Mouse (Mus musculus) MEL (cell line): ENCODE measurements around the gene Itk. TPM values are rescaled to one million over a fixed set of nuclear protein-coding genes. Genes with fewer than 3 reads are reported as not detected.

Experiments used
- DNase-seq: peaks from one replicate; pipeline ENCODE4 v3.0.0; 2011; ENCODE audit warnings: low read depth, low spot score
- H3K27ac ChIP-seq: 2 replicates; pipeline ENCODE4 v1.5.1; 2012; ENCODE audit warnings: low read depth, mild to moderate bottlenecking, control low read depth, low read length, moderate library complexity; ENCODE audit not compliant: control insufficient read depth
- H3K27me3 ChIP-seq, 2 experiments: fragments of 150-350 bp in 1 of 2; sonication (generic) in 1 of 2; 2 replicates each; pipeline ENCODE4 v1.6.1; 2012; ENCODE audit warnings: low read length in 2 of 2, mild to moderate bottlenecking in 2 of 2, improper control_type of control experiment in 1 of 2, moderate library complexity in 1 of 2; ENCODE audit not compliant: insufficient read depth in 2 of 2, control insufficient read depth in 1 of 2
- H3K36me3 ChIP-seq, 2 experiments: 2 replicates each; pipeline ENCODE4 v1.6.1; 2012 to 2014; ENCODE audit warnings: low read length in 2 of 2, improper control_type of control experiment in 1 of 2, inconsistent platforms in 1 of 2, mild to moderate bottlenecking in 1 of 2; ENCODE audit not compliant: insufficient read depth in 2 of 2, control insufficient read depth in 1 of 2
- H3K4me1 ChIP-seq, 2 experiments: fragments of 150-350 bp in 1 of 2; sonication (generic) in 1 of 2; 2 replicates each; pipeline ENCODE4 v1.6.1; 2012; ENCODE audit warnings: low read length in 2 of 2, improper control_type of control experiment in 1 of 2, mild to moderate bottlenecking in 1 of 2; ENCODE audit not compliant: insufficient read depth in 2 of 2, control insufficient read depth in 1 of 2
- H3K4me3 ChIP-seq, 2 experiments: fragments of 150-350 bp in 1 of 2; sonication (generic) in 1 of 2; 2 replicates each; pipeline ENCODE4 v1.5.1; 2012; ENCODE audit warnings: low read depth in 2 of 2, low read length in 2 of 2, mild to moderate bottlenecking in 2 of 2, moderate library complexity in 2 of 2, control low read depth in 1 of 2, improper control_type of control experiment in 1 of 2; ENCODE audit not compliant: control insufficient read depth in 1 of 2, insufficient read depth in 1 of 2
- H3K79me2 ChIP-seq: 2 replicates; pipeline ENCODE4 v1.6.1; 2012; ENCODE audit warnings: mild to moderate bottlenecking, low read length, moderate library complexity; ENCODE audit not compliant: control insufficient read depth, poor library complexity, insufficient read depth
- H3K9ac ChIP-seq: 2 replicates; pipeline ENCODE4 v1.6.1; 2012; ENCODE audit warnings: low read depth, mild to moderate bottlenecking, control low read depth, low read length, moderate library complexity; ENCODE audit not compliant: control insufficient read depth, poor library complexity, severe bottlenecking
- H3K9me3 ChIP-seq: fragments of 150-350 bp; sonication (generic); replicated peaks from 2 replicates; pipeline ENCODE4 v1.6.1; 2012; ENCODE audit warnings: mild to moderate bottlenecking, low read length, improper control_type of control experiment, moderate library complexity; ENCODE audit not compliant: insufficient read depth
- BHLHE40 ChIP-seq: IDR thresholded peaks from 2 replicates; pipeline ENCODE4 v1.6.1; 2012; ENCODE audit warnings: low read depth, mild to moderate bottlenecking, inconsistent platforms, low read length, improper control_type of control experiment, borderline replicate concordance
- CTCF ChIP-seq, 3 experiments: IDR thresholded peaks in 2 of 3; conservative IDR thresholded peaks in 1 of 3; 2 replicates each; pipeline ENCODE4 v1.5.1; 2011 to 2012; ENCODE audit warnings: low read length in 3 of 3, low read depth in 2 of 3, mild to moderate bottlenecking in 2 of 3, improper control_type of control experiment in 1 of 3, inconsistent platforms in 1 of 3, mixed read lengths in 1 of 3, moderate library complexity in 1 of 3; ENCODE audit not compliant: control insufficient read depth in 1 of 3, insufficient read depth in 1 of 3, poor library complexity in 1 of 3, severe bottlenecking in 1 of 3
- E2F4 ChIP-seq: IDR thresholded peaks from 2 replicates; pipeline ENCODE4 v1.6.1; 2011; ENCODE audit warnings: low read depth, low read length, improper control_type of control experiment, borderline replicate concordance
- ELF1 ChIP-seq: IDR thresholded peaks from 2 replicates; pipeline ENCODE4 v1.6.1; 2014; ENCODE audit warnings: low read depth, mild to moderate bottlenecking, inconsistent platforms, low read length, improper control_type of control experiment, moderate library complexity
- EP300 ChIP-seq, 2 experiments: IDR thresholded peaks; 2 replicates each; pipeline ENCODE4 v1.6.1; 2011; ENCODE audit warnings: improper control_type of control experiment in 2 of 2, low read length in 2 of 2, low read depth in 1 of 2, mild to moderate bottlenecking in 1 of 2
- GABPA ChIP-seq: IDR thresholded peaks from 2 replicates; pipeline ENCODE4 v1.6.1; 2012; ENCODE audit warnings: low read depth, mild to moderate bottlenecking, inconsistent platforms, low read length, improper control_type of control experiment, moderate library complexity
- MAX ChIP-seq: IDR thresholded peaks from 2 replicates; pipeline ENCODE4 v1.6.1; 2011; ENCODE audit warnings: low read length, improper control_type of control experiment
- MAZ ChIP-seq: IDR thresholded peaks from 2 replicates; pipeline ENCODE4 v1.6.1; 2012; ENCODE audit warnings: low read depth, mild to moderate bottlenecking, inconsistent platforms, low read length, improper control_type of control experiment
- MEF2A ChIP-seq: IDR thresholded peaks from 2 replicates; pipeline ENCODE4 v1.6.1; 2014; ENCODE audit warnings: low read depth, mild to moderate bottlenecking, inconsistent platforms, low read length, improper control_type of control experiment; ENCODE audit not compliant: poor library complexity, insufficient replicate concordance, severe bottlenecking; ENCODE audit errors: extremely low read depth
- MXI1 ChIP-seq: IDR thresholded peaks from 2 replicates; pipeline ENCODE4 v1.6.1; 2011; ENCODE audit warnings: mild to moderate bottlenecking, low read depth, low read length, improper control_type of control experiment
- NRF1 ChIP-seq: IDR thresholded peaks from 2 replicates; pipeline ENCODE4 v1.6.1; 2014; ENCODE audit warnings: low read depth, mild to moderate bottlenecking, inconsistent platforms, low read length, improper control_type of control experiment, moderate library complexity; ENCODE audit not compliant: poor library complexity, insufficient read depth, severe bottlenecking
- POLR2A ChIP-seq, 2 experiments: IDR thresholded peaks; 2 replicates each; pipeline ENCODE4 v1.6.1; 2011 to 2012; ENCODE audit warnings: low read length in 2 of 2, mild to moderate bottlenecking in 2 of 2, control low read depth in 1 of 2, improper control_type of control experiment in 1 of 2, low read depth in 1 of 2, moderate library complexity in 1 of 2; ENCODE audit not compliant: control insufficient read depth in 1 of 2, insufficient read depth in 1 of 2, poor library complexity in 1 of 2
- POLR2AphosphoS2 ChIP-seq: IDR thresholded peaks from 2 replicates; pipeline ENCODE4 v1.6.1; 2011; ENCODE audit warnings: low read length, improper control_type of control experiment
- USF2 ChIP-seq, 2 experiments: IDR thresholded peaks; 2 replicates each; pipeline ENCODE4 v1.6.1; 2011 to 2012; ENCODE audit warnings: improper control_type of control experiment in 2 of 2, low read length in 2 of 2, borderline replicate concordance in 1 of 2, inconsistent platforms in 1 of 2, low read depth in 1 of 2, mild to moderate bottlenecking in 1 of 2; ENCODE audit not compliant: insufficient read depth in 1 of 2
- ZKSCAN1 ChIP-seq: IDR thresholded peaks from 2 replicates; pipeline ENCODE4 v1.6.1; 2012; ENCODE audit warnings: low read depth, mild to moderate bottlenecking, inconsistent platforms, low read length, improper control_type of control experiment, moderate library complexity
- ZMIZ1 ChIP-seq: IDR thresholded peaks from 2 replicates; pipeline ENCODE4 v1.6.1; 2012; ENCODE audit warnings: low read depth, mild to moderate bottlenecking, inconsistent platforms, low read length, improper control_type of control experiment, moderate library complexity
- polyA plus RNA-seq, 2 experiments: library from polyadenylated mRNA; stranded (reverse) in 1 of 2; unstranded in 1 of 2; fragments of >175 nt in 1 of 2; fragments of >200 nt in 1 of 2; gene quantifications; 2 replicates each; pipeline versions ENCODE4 v1.2.1 to v1.2.4; 2012; ENCODE audit warnings: low replicate concordance in 2 of 2, low read depth in 1 of 2; ENCODE audit not compliant: insufficient read length in 2 of 2, insufficient read depth in 1 of 2, missing spikeins in 1 of 2
- total RNA-seq: library from RNA; depleted of rRNA; stranded (reverse); fragments of 300-350 nt; gene quantifications from 2 replicates; pipeline ENCODE4 v1.2.3, GENCODE M21; 2012

Gene Itk
- total and polyA plus RNA-seq, 3 experiments, result not detected

DNA sequence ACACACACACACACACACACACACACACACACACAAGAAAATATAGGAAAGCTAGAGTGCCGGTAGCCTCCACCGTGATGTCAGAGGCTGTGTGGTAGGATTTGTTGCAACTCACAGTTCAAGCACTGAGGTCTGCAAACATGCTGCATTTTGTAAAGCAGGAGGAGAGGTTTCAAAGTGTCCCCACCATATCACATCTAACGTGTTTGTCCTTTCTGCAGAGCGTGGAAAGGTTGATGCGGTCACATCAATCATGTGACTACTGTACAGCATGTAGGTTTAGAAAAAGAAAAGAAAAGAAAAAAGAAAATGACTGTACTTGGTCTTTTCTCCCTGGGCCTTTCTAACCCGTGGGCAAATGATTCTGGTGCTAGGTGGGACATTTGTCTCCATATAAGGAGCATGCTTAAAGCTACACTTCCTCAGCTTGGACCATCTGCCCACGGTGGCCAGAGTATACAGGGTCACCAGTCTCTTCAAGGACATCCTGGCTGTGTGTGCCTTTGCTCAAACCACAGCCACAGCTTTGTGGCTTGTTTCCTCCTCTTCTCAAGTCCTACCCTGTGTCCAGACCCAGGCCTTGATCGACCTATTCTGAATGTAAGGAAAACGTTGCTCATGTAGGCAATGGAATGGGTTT lies 83.3 kb downstream of the Itk start:
- Histone ChIP-seq H3K4me1 (peaks cover 0 to 10% of the 10 kb centered on the region in 2 experiments; a peak in 3 of 4 replicates), H3K27ac (no peak overlapping the region), H3K36me3 (peaks cover 0 to 9% of the 10 kb centered on the region in 2 experiments; a peak in 2 of 4 replicates), H3K9ac (no peak overlapping the region), H3K4me3 (no peak overlapping the region), H3K9me3 (no peaks in the 10 kb centered on the region), H3K79me2 (no peaks in the 10 kb centered on the region), H3K27me3 (no peaks in the 10 kb centered on the region)
- DNase-seq, result no peak
- TF ChIP-seq ZMIZ1 (no peak), CTCF (IDR thresholded peaks at IDR 0.05 in 2 of 3, conservative IDR thresholded peaks at IDR 0.05 in 1 of 3; ENCODE audit: control insufficient read depth in 1 of 3, insufficient read depth in 1 of 3, low read depth in 2 of 3, low read length in 3 of 3, poor library complexity in 1 of 3, severe bottlenecking in 1 of 3) (no peak), POLR2AphosphoS2 (no peak), BHLHE40 (no peak), MAX (no peak), ZKSCAN1 (no peak), NRF1 (no peak), E2F4 (no peak), ELF1 (no peak), EP300 (IDR thresholded peaks at IDR 0.05; ENCODE audit: low read depth in 1 of 2, low read length in 2 of 2) (no peak)

DNA sequence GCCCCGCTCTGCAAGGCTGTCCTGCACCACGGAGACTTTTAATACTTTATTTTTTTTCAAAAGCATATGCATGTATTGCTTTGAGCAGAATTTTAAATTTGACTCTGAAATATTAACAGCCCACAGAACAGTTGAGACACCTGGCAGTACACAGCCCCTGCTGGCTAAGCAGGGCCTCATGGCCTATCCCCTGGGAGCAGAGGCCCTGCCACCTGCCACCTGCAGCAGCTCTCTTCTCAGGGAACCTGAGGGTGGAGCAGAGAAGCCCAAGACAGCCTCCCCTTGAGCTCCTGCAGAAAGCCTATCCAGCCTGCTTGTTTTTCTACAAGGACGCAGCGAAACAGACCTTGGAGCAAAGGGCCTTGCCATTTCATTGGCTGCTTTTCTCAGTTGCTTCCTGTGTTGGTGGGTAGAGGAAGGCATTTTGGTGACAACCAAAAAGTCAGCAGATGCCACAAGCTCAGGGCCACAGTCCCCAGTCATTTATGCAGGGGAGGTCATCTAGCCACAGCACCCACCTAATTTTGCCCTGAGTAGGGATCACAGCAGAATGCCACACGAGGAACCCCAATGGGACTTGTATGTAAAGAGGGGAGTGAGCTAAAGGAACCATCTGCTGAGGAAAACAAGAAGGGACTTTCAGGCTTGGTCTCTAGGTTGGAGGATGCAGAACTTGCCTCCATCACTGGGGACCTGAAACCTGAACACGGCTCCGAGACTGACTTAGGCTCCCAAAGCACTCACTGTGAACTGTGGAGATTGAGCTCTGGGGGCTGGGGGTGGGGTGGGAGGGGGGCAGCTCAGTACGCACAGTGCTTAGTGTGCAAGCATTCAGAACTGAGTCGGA lies 84.2 kb downstream of the Itk start:
- TF ChIP-seq GABPA (no peak), USF2 (IDR thresholded peaks at IDR 0.05; ENCODE audit: borderline replicate concordance in 1 of 2, insufficient read depth in 1 of 2, low read depth in 1 of 2, low read length in 2 of 2) (no peak), MEF2A (no peak), MAX (no peak), MXI1 (no peak), E2F4 (no peak), MAZ (no peak), POLR2A (IDR thresholded peaks at IDR 0.05; ENCODE audit: control insufficient read depth in 1 of 2, insufficient read depth in 1 of 2, low read depth in 1 of 2, low read length in 2 of 2, poor library complexity in 1 of 2) (no peak)
- DNase-seq, result no peak
- Histone ChIP-seq H3K27me3 (no peaks in the 10 kb centered on the region), H3K9ac (no peak overlapping the region), H3K9me3 (no peaks in the 10 kb centered on the region), H3K4me1 (peaks cover 0 to 4% of the 10 kb centered on the region in 2 experiments; a peak in 2 of 4 replicates), H3K27ac (no peak overlapping the region), H3K79me2 (no peaks in the 10 kb centered on the region), H3K4me3 (no peak overlapping the region), H3K36me3 (peaks cover 0 to 3% of the 10 kb centered on the region in 2 experiments; a peak in 2 of 4 replicates)
